Mouse (Mus musculus): Measurements from ENCODE around the gene Rhox4e. TPM values are rescaled to one million over a fixed set of nuclear protein-coding genes. Genes with fewer than 3 reads are reported as not detected.
"Not testable (repeated sequence)": the region's sequence is repeated elsewhere in the genome, so short reads cannot be mapped to it uniquely, and the experiment has no call there.

Rhox4e gene
- not detected in 2 replicates for total RNA-seq (2012; rRNA removed)
- polyA plus RNA-seq (2012; ENCODE audit: insufficient read depth in 1 of 2, insufficient read length in 2 of 2, low read depth in 1 of 2, low replicate concordance in 2 of 2, missing spikeins in 1 of 2), result not detected

GRCm38 (mm10) chrX:37557112-37557511 is at the start of gene Rhox4e:
Gene Rhox4e (plus strand): TSS chrX:37557412.
- DNase-seq (ENCODE audit: low read depth, low spot score); H3K4me3 ChIP-seq (ENCODE audit: control insufficient read depth in 1 of 2, insufficient read depth in 1 of 2, low read depth in 2 of 2, low read length in 2 of 2); H3K4me1 ChIP-seq (ENCODE audit: control insufficient read depth in 1 of 2, insufficient read depth in 2 of 2, low read length in 2 of 2); H3K36me3 ChIP-seq (ENCODE audit: control insufficient read depth in 1 of 2, insufficient read depth in 2 of 2, low read length in 2 of 2); H3K27ac ChIP-seq (ENCODE audit: control insufficient read depth, low read depth, low read length); H3K79me2 ChIP-seq (ENCODE audit: control insufficient read depth, insufficient read depth, low read length, poor library complexity); H3K9me3 ChIP-seq (replicated peaks; ENCODE audit: insufficient read depth, low read length); H3K27me3 ChIP-seq (ENCODE audit: control insufficient read depth in 1 of 2, insufficient read depth in 2 of 2, low read length in 2 of 2); H3K9ac ChIP-seq (ENCODE audit: control insufficient read depth, low read depth, low read length, poor library complexity, severe bottlenecking): not testable (repeated sequence)

GRCm38 (mm10) chrX:37514059-37514458 is 43.2 kb upstream of the Rhox4e start, which contains the start of gene Rhox4d:
Gene Rhox4d (plus strand): TSS chrX:37514359.
- H3K79me2 ChIP-seq (ENCODE audit: control insufficient read depth, insufficient read depth, low read length, poor library complexity); DNase-seq (ENCODE audit: low read depth, low spot score); H3K36me3 ChIP-seq (ENCODE audit: control insufficient read depth in 1 of 2, insufficient read depth in 2 of 2, low read length in 2 of 2); H3K4me1 ChIP-seq (ENCODE audit: control insufficient read depth in 1 of 2, insufficient read depth in 2 of 2, low read length in 2 of 2); H3K27ac ChIP-seq (ENCODE audit: control insufficient read depth, low read depth, low read length); H3K27me3 ChIP-seq (ENCODE audit: control insufficient read depth in 1 of 2, insufficient read depth in 2 of 2, low read length in 2 of 2); H3K9ac ChIP-seq (ENCODE audit: control insufficient read depth, low read depth, low read length, poor library complexity, severe bottlenecking); H3K9me3 ChIP-seq (replicated peaks; ENCODE audit: insufficient read depth, low read length); H3K4me3 ChIP-seq (ENCODE audit: control insufficient read depth in 1 of 2, insufficient read depth in 1 of 2, low read depth in 2 of 2, low read length in 2 of 2): not testable (repeated sequence)

GRCm38 (mm10) chrX:37530152-37530551 is 27.1 kb upstream of the Rhox4e start, which contains the start of gene Rhox2e:
Gene Rhox2e (plus strand): TSS chrX:37530452.
- not testable (repeated sequence) for H3K4me3 ChIP-seq (ENCODE audit: control insufficient read depth in 1 of 2, insufficient read depth in 1 of 2, low read depth in 2 of 2, low read length in 2 of 2)

GRCm38 (mm10) chrX:37541719-37542118 is 15.5 kb upstream of the Rhox4e start, which contains the start of gene Rhox3e:
Gene Rhox3e (plus strand): TSS chrX:37542019.
- H3K27me3 ChIP-seq (ENCODE audit: control insufficient read depth in 1 of 2, insufficient read depth in 2 of 2, low read length in 2 of 2); H3K36me3 ChIP-seq (ENCODE audit: control insufficient read depth in 1 of 2, insufficient read depth in 2 of 2, low read length in 2 of 2); H3K27ac ChIP-seq (ENCODE audit: control insufficient read depth, low read depth, low read length); H3K9ac ChIP-seq (ENCODE audit: control insufficient read depth, low read depth, low read length, poor library complexity, severe bottlenecking); DNase-seq (ENCODE audit: low read depth, low spot score); H3K9me3 ChIP-seq (replicated peaks; ENCODE audit: insufficient read depth, low read length); H3K4me1 ChIP-seq (ENCODE audit: control insufficient read depth in 1 of 2, insufficient read depth in 2 of 2, low read length in 2 of 2); H3K4me3 ChIP-seq (ENCODE audit: control insufficient read depth in 1 of 2, insufficient read depth in 1 of 2, low read depth in 2 of 2, low read length in 2 of 2); H3K79me2 ChIP-seq (ENCODE audit: control insufficient read depth, insufficient read depth, low read length, poor library complexity): not testable (repeated sequence)

More at GRCm38 (mm10) chrX:37530152-37530551, 27.1 kb upstream of the Rhox4e start, which contains the start of gene Rhox2e:
- H3K9me3 ChIP-seq (replicated peaks; ENCODE audit: insufficient read depth, low read length); H3K9ac ChIP-seq (ENCODE audit: control insufficient read depth, low read depth, low read length, poor library complexity, severe bottlenecking); H3K27ac ChIP-seq (ENCODE audit: control insufficient read depth, low read depth, low read length); H3K79me2 ChIP-seq (ENCODE audit: control insufficient read depth, insufficient read depth, low read length, poor library complexity); DNase-seq (ENCODE audit: low read depth, low spot score); H3K36me3 ChIP-seq (ENCODE audit: control insufficient read depth in 1 of 2, insufficient read depth in 2 of 2, low read length in 2 of 2); H3K4me1 ChIP-seq (ENCODE audit: control insufficient read depth in 1 of 2, insufficient read depth in 2 of 2, low read length in 2 of 2); H3K27me3 ChIP-seq (ENCODE audit: control insufficient read depth in 1 of 2, insufficient read depth in 2 of 2, low read length in 2 of 2): not testable (repeated sequence)

- not testable (repeated sequence) for DNase-seq (ENCODE audit: low read depth, low spot score); H3K4me3 ChIP-seq (ENCODE audit: control insufficient read depth in 1 of 2, insufficient read depth in 1 of 2, low read depth in 2 of 2, low read length in 2 of 2)
These were observed 13.9 kb downstream of the Rhox4e start, which contains the start of gene Rhox2f for GRCm38 (mm10) chrX:37571105-37571504. Gene Rhox2f (plus strand): TSS chrX:37571405.

GRCm38 (mm10) chrX:37572638-37573037 is 15.4 kb downstream of the Rhox4e start:
- not testable (repeated sequence) for DNase-seq (ENCODE audit: low read depth, low spot score); H3K9ac ChIP-seq (ENCODE audit: control insufficient read depth, low read depth, low read length, poor library complexity, severe bottlenecking); H3K27me3 ChIP-seq (ENCODE audit: control insufficient read depth in 1 of 2, insufficient read depth in 2 of 2, low read length in 2 of 2)

More at GRCm38 (mm10) chrX:37571105-37571504, 13.9 kb downstream of the Rhox4e start, which contains the start of gene Rhox2f:
- not testable (repeated sequence) for H3K9ac ChIP-seq (ENCODE audit: control insufficient read depth, low read depth, low read length, poor library complexity, severe bottlenecking); H3K9me3 ChIP-seq (replicated peaks; ENCODE audit: insufficient read depth, low read length); H3K36me3 ChIP-seq (ENCODE audit: control insufficient read depth in 1 of 2, insufficient read depth in 2 of 2, low read length in 2 of 2); H3K79me2 ChIP-seq (ENCODE audit: control insufficient read depth, insufficient read depth, low read length, poor library complexity); H3K27me3 ChIP-seq (ENCODE audit: control insufficient read depth in 1 of 2, insufficient read depth in 2 of 2, low read length in 2 of 2); H3K27ac ChIP-seq (ENCODE audit: control insufficient read depth, low read depth, low read length); H3K4me1 ChIP-seq (ENCODE audit: control insufficient read depth in 1 of 2, insufficient read depth in 2 of 2, low read length in 2 of 2)

GRCm38 (mm10) chrX:37580692-37581091 is 23.5 kb downstream of the Rhox4e start, which contains the start of gene Rhox3f:
Gene Rhox3f (plus strand): TSS chrX:37580992.
- H3K36me3 ChIP-seq (ENCODE audit: control insufficient read depth in 1 of 2, insufficient read depth in 2 of 2, low read length in 2 of 2); H3K9me3 ChIP-seq (replicated peaks; ENCODE audit: insufficient read depth, low read length); H3K79me2 ChIP-seq (ENCODE audit: control insufficient read depth, insufficient read depth, low read length, poor library complexity); H3K27ac ChIP-seq (ENCODE audit: control insufficient read depth, low read depth, low read length); H3K4me3 ChIP-seq (ENCODE audit: control insufficient read depth in 1 of 2, insufficient read depth in 1 of 2, low read depth in 2 of 2, low read length in 2 of 2); H3K4me1 ChIP-seq (ENCODE audit: control insufficient read depth in 1 of 2, insufficient read depth in 2 of 2, low read length in 2 of 2); H3K9ac ChIP-seq (ENCODE audit: control insufficient read depth, low read depth, low read length, poor library complexity, severe bottlenecking); H3K27me3 ChIP-seq (ENCODE audit: control insufficient read depth in 1 of 2, insufficient read depth in 2 of 2, low read length in 2 of 2); DNase-seq (ENCODE audit: low read depth, low spot score): not testable (repeated sequence)

More at GRCm38 (mm10) chrX:37572638-37573037, 15.4 kb downstream of the Rhox4e start:
- not testable (repeated sequence) for H3K4me1 ChIP-seq (ENCODE audit: control insufficient read depth in 1 of 2, insufficient read depth in 2 of 2, low read length in 2 of 2); H3K9me3 ChIP-seq (replicated peaks; ENCODE audit: insufficient read depth, low read length); H3K79me2 ChIP-seq (ENCODE audit: control insufficient read depth, insufficient read depth, low read length, poor library complexity); H3K36me3 ChIP-seq (ENCODE audit: control insufficient read depth in 1 of 2, insufficient read depth in 2 of 2, low read length in 2 of 2); H3K4me3 ChIP-seq (ENCODE audit: control insufficient read depth in 1 of 2, insufficient read depth in 1 of 2, low read depth in 2 of 2, low read length in 2 of 2); H3K27ac ChIP-seq (ENCODE audit: control insufficient read depth, low read depth, low read length)

Measured in MEL (cell line).